Mouse (Mus musculus) limb, embryonic 10.5 days (tissue): ENCODE data around the gene Sohlh2. TPM values are rescaled to one million over a fixed set of nuclear protein-coding genes. Genes with fewer than 3 reads are reported as not detected.
A peak's percentile ranks its signal among the peaks of the same experiment; 100 is the strongest.

Source experiments
- DNase-seq: peaks from one replicate; pipeline ENCODE4 v3.0.0-alpha.2; 2017; ENCODE audit warnings: low spot score
- H3K27ac ChIP-seq: fragments of 300-500 bp; sonication (generic); 2 replicates; pipeline ENCODE4 v1.5.1; 2016; ENCODE audit warnings: mild to moderate bottlenecking
- H3K27me3 ChIP-seq: fragments of 300-500 bp; sonication (generic); 2 replicates; pipeline ENCODE4 v1.6.1; 2016; ENCODE audit warnings: low read depth, mild to moderate bottlenecking; ENCODE audit not compliant: poor library complexity, severe bottlenecking
- H3K36me3 ChIP-seq: fragments of 300-500 bp; sonication (generic); 2 replicates; pipeline ENCODE4 v1.6.1; 2016; ENCODE audit warnings: mild to moderate bottlenecking, moderate library complexity
- H3K4me1 ChIP-seq: fragments of 300-500 bp; sonication (generic); 2 replicates; pipeline ENCODE4 v1.6.1; 2016
- H3K4me3 ChIP-seq: fragments of 300-500 bp; sonication (generic); 2 replicates; pipeline ENCODE4 v1.5.1; 2016; ENCODE audit warnings: mild to moderate bottlenecking, moderate library complexity
- H3K9me3 ChIP-seq: fragments of 300-500 bp; sonication (generic); replicated peaks from 2 replicates; pipeline ENCODE4 v1.6.1; 2016; ENCODE audit warnings: mild to moderate bottlenecking
- WGBS: fragments of 180-500 bp; shearing (Covaris S2); methylation state at CpG from one replicate; pipeline ENCODE4 v1.1.7; 2016; 5-methylcytosine and 5-hydroxymethylcytosine counted together
- polyA plus RNA-seq: library from polyadenylated mRNA; unstranded; fragments of >200 nt; fragmentation: Nextera tagmentation; extraction: Ambion mirVana; gene quantifications from 2 replicates; pipeline ENCODE4 v1.2.1, GENCODE M21; 2016

The Sohlh2 gene
- polyA plus RNA-seq, 1 experiment from 2014 or later, result not detected

GRCm38 (mm10) chr3:55222502-55222901 lies 40.7 kb downstream of the Sohlh2 start:
- no peak overlapping the region for H3K4me3 ChIP-seq
- DNase-seq, result no peak
- 73% methylated on average over 2 of the region's 2 CpGs for WGBS
- H3K27me3 ChIP-seq, result peaks cover 10% of the 10 kb centered on the region
- H3K4me1 ChIP-seq, result peaks cover 5% of the 10 kb centered on the region
- H3K9me3 ChIP-seq, result no peaks in the 10 kb centered on the region
- no peaks in the 10 kb centered on the region for H3K36me3 ChIP-seq
- no peak overlapping the region for H3K27ac ChIP-seq

DNA sequence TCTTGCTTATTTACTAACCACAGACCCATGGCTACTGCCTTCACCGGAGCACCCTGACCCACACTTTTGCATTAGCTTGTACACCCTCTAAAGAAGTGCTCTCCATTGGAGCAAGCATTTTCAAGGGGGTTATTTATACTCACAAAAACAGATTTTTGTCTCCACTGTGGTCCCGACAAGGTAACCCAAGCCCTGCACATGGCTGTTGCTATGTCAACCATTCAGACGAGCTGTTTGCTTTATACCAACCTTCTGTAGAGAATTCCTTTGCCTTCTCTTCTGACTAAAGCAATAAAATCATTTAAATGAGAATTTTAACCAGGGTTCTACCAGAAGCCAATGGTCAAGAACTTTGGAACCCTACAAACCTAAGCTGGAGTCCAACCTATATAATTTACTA lies 42.0 kb downstream of the Sohlh2 start:
- H3K4me1 ChIP-seq, result peaks cover 5% of the 10 kb centered on the region
- no peaks in the 10 kb centered on the region for H3K36me3 ChIP-seq
- peaks cover 10% of the 10 kb centered on the region for H3K27me3 ChIP-seq
- H3K9me3 ChIP-seq, result no peaks in the 10 kb centered on the region
- WGBS, result 87% methylated on average over 3 of the region's 3 CpGs
- no peak for DNase-seq
- H3K4me3 ChIP-seq, result no peak overlapping the region
- H3K27ac ChIP-seq, result no peak overlapping the region

DNA sequence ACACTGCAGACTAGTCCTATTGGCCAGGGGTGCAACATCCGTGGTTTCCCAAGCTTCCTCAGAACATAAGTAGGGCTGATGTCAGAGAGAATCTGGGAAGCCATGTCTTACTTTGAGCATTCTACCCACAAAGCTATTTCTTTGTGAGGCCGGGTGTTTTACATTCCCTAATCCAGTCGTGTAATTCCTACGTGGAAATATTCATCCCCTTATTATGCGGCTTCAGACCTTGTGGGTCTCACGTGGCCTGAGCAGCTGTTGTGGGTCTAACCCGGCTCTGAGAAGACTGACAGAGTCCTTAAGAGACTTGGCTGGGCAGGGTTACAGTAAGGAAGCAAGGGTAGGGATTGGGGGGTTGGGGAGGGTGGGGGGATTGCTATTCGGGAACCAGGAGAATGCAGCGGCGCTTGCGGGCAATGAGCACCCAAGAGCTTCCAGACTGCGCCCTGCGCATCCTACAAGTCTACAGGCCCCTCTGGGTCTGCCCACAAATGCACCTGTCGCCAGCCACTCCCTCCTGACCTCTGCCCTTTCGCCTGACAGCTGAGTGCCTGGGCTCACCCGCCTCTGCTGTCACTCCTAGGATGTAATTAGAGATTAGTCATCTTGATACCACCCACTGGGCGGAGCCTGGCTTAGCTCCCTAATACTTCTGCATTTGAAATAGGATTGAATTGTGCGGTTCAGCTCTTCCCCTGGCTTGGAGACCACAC lies 44.8 kb downstream of the Sohlh2 start:
- Histone ChIP-seq H3K36me3 (no peaks in the 10 kb centered on the region), H3K27ac (no peak overlapping the region), H3K9me3 (no peaks in the 10 kb centered on the region), H3K27me3 (peaks cover 10% of the 10 kb centered on the region), H3K4me3 (no peak overlapping the region), H3K4me1 (peaks cover 5% of the 10 kb centered on the region)
- no peak for DNase-seq
- 28% methylated on average over 18 of the region's 18 CpGs for WGBS

GRCm38 (mm10) chr3:55227214-55227581 lies 45.4 kb downstream of the Sohlh2 start:
- H3K9me3 ChIP-seq, result no peaks in the 10 kb centered on the region
- no peak overlapping the region for H3K4me3 ChIP-seq
- H3K27me3 ChIP-seq, result peaks cover 10% of the 10 kb centered on the region
- no peak for DNase-seq
- H3K36me3 ChIP-seq, result no peaks in the 10 kb centered on the region
- H3K27ac ChIP-seq, result no peak overlapping the region
- H3K4me1 ChIP-seq, result peaks cover 5% of the 10 kb centered on the region
- WGBS, result 45% methylated on average over 4 of the region's 4 CpGs

DNA sequence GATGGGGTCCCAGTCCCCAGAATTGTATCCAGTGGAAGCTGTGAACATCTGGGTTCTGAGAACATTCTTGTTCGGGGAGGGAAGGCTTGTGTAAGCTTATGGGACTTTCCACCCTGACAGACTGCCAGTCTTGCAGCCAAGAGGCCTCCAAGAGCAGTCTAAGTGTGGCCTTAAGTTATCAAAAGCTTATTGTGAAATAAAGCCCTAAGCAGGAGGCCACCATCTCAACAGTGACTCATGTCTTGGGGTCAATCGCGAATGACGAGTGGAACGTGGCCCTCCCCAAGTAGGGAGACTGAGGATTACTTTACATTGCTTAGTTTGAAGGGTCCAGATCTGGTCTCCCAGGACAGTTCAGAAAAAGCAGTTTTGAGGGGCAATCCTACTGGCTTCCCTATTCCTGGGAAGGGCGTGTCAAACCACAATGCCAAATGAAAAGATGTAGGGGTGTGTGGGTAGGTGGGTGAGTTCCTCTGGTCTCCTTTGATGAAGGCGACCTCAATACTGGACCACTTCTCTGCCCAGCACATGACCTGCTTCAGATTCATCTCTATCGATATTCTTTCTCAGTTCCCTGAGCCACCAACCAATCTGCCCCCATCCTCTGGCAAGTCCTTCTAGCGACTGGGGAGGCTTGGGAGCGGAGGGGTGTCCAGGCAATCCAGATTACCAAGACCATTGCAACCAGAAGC lies 60.0 kb downstream of the Sohlh2 start, which contains the start of gene Dclk1:
Gene Dclk1, plus strand, starts transcription at position 635 of the 692 bp plus-strand sequence.
- Histone ChIP-seq H3K27ac (peak within 1 kb of the TSS; percentile 81), H3K4me3 (peak within 1 kb of the TSS; percentile 62), H3K9me3 (no peaks in the 10 kb centered on the region), H3K36me3 (no peaks in the 10 kb centered on the region), H3K27me3 (peaks cover 35% of the 10 kb centered on the region), H3K4me1 (peaks cover 29% of the 10 kb centered on the region)
- 39% methylated on average over 10 of the region's 10 CpGs for WGBS
- no peak for DNase-seq

DNA sequence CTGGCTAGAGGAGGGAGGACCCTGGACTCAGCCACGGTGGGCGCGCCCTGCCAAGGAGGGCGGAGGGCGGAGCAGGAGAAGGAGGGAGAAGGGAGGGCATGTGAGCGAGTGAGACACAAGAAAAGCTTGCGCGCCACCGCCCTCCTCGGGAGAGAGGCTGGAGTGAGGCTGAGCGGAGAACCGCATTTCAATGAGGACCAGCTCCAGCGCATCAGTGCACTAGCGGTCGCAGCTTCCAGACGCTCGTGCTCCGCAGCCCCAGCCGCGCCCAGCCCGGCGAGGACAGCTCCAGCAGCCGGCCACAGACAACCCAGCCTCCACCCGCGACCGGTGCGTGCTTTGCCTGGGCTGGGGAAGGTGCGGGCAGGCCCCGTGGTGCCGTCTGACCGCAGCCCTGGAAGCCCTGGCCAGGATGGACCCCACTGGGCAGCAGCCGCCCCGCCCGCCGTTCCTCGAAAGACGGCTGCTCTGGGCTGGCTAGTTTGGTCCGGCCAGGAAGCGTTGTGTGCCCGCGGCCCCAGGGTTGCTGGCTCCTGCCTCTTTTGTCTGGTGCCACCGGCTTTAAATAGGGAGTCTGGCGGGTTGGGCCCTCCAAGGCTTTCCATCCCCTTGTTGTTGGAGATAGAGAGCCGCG lies 60.7 kb downstream of the Sohlh2 start:
- H3K9me3 ChIP-seq, result no peaks in the 10 kb centered on the region
- WGBS, result under 1% methylated on average over 45 of the region's 45 CpGs
- peak overlapping the region; percentile 62 for H3K4me3 ChIP-seq
- DNase-seq, result peak; percentile 81
- peaks cover 25% of the 10 kb centered on the region for H3K4me1 ChIP-seq
- H3K36me3 ChIP-seq, result no peaks in the 10 kb centered on the region; the same call in 1 of the 2 replicates
- H3K27ac ChIP-seq, result peak overlapping the region; percentile 81
- peaks cover 35% of the 10 kb centered on the region for H3K27me3 ChIP-seq

DNA sequence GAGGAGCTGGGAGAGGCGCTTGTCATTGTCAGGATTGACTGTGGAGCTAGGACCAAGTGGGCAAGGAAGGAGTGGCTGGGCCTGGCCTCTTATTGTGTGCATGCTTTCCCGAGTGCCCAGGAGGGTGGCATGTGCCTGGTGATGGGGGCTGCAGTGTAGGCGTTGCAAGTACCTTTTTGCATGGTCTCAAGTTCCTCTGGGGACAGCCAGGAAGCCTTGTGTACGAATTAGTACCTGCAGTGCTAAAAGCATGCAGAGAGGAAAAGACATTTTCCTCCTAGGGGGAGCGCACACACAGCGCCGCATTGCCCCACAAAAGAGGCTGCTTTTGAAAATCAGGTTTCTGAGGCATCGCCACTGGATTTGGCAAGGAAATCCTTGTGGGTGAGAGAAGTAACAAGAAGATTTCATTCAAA lies 61.2 kb downstream of the Sohlh2 start:
- peak overlapping the region; percentile 81 for H3K27ac ChIP-seq
- H3K4me3 ChIP-seq, result peak overlapping the region; percentile 62
- peaks cover 25% of the 10 kb centered on the region for H3K4me1 ChIP-seq
- no peak for DNase-seq
- WGBS, result 5% methylated on average over 8 of the region's 8 CpGs
- peaks cover 35% of the 10 kb centered on the region for H3K27me3 ChIP-seq
- H3K36me3 ChIP-seq, result peaks cover 2% of the 10 kb centered on the region; the same call in 1 of the 2 replicates
- no peaks in the 10 kb centered on the region for H3K9me3 ChIP-seq

DNA sequence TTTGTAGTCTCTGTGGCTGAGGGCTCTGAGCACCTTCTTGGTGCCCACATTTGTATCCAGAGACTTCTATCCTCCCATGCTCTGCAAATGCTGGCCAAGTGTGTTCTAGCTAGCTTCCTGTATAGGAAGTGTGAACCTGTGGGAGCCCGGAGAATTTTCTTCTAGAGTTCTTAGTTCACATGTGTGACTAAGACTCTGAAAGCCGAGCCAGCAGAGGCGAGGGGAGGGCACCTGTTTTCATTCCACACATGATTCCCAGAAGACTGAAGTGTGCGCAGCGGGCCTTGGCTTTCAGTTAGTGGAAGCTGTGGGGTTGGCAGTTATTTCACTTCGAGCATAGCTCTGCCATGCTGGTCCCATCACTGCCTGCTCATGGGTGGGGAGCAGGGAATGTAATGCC lies 62.3 kb downstream of the Sohlh2 start:
- DNase-seq, result no peak
- Histone ChIP-seq H3K4me3 (no peak overlapping the region), H3K4me1 (peaks cover 25% of the 10 kb centered on the region), H3K27me3 (peaks cover 35% of the 10 kb centered on the region), H3K36me3 (peaks cover 7% of the 10 kb centered on the region; the same call in 1 of the 2 replicates), H3K27ac (no peak overlapping the region), H3K9me3 (no peaks in the 10 kb centered on the region)
- 82% methylated on average over 6 of the region's 6 CpGs for WGBS

DNA sequence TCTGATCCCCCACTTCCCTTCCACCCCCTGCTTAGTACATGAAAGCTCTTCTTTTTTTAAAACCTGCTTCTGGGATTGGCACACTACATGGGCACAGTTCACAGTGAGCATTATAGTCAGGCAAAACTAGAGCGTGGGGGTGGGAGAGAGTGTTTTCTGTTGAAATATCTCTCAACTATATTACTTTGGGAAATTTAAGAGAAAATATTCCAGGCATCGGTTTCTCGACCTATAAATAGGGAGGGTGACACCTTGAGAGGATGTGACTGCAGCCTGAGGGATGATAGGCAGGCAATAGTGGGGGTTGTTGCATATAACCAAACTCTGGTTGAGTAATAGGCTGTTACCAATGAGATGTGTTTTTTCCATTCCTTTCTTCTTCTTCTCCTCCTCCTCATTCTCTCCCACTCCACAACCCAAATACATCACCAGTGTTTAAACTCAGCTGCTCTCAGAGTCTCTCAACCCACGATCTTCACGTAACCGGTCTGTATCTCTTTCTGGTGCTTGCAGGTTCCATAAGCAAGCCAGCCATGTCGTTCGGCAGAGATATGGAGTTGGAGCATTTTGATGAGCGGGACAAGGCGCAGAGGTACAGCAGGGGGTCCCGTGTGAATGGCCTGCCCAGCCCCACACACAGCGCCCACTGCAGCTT lies 64.9 kb downstream of the Sohlh2 start:
- Histone ChIP-seq H3K4me3 (no peak overlapping the region), H3K9me3 (no peaks in the 10 kb centered on the region), H3K27ac (no peak overlapping the region), H3K4me1 (peaks cover 25% of the 10 kb centered on the region), H3K36me3 (peaks cover 7% of the 10 kb centered on the region; the same call in 1 of the 2 replicates), H3K27me3 (peaks cover 23% of the 10 kb centered on the region)
- no peak for DNase-seq
- WGBS, result 90% methylated on average over 12 of the region's 12 CpGs

DNA sequence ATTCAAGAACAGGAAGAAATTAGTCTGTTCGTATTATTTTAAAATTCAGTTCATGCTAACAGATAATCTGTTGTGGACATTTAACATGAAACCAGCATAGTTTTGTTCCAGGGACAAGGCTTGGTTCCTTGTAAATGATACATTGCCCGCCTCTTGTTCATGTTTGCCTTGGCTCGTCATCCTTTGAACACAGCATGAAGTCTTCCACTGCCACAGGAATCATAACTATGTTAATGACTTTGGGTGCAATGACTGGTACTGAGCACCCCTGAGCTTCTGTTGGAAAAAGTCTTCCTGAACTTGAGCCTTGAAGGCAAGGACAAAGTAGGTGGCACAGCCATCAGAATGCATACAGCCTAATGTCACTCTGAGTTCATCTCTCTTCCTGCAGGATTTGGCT lies 66.2 kb downstream of the Sohlh2 start:
- H3K36me3 ChIP-seq, result peaks cover 7% of the 10 kb centered on the region; the same call in 1 of the 2 replicates
- DNase-seq, result no peak
- no peaks in the 10 kb centered on the region for H3K9me3 ChIP-seq
- no peak overlapping the region for H3K4me3 ChIP-seq
- 96% methylated on average over 3 of the region's 3 CpGs for WGBS
- H3K27me3 ChIP-seq, result peaks cover 13% of the 10 kb centered on the region; the same call in 1 of the 2 replicates
- peaks cover 12% of the 10 kb centered on the region for H3K4me1 ChIP-seq
- H3K27ac ChIP-seq, result no peak overlapping the region

GRCm38 (mm10) chr3:55248508-55248907 lies 66.7 kb downstream of the Sohlh2 start:
- peaks cover 7% of the 10 kb centered on the region; the same call in 1 of the 2 replicates for H3K36me3 ChIP-seq
- no peak for DNase-seq
- H3K9me3 ChIP-seq, result no peaks in the 10 kb centered on the region
- H3K27me3 ChIP-seq, result 0 out of 2 replicates have a peak, but pooled peaks cover 8% of the 10 kb centered on the region
- 86% methylated on average over 6 of the region's 6 CpGs for WGBS
- H3K4me3 ChIP-seq, result no peak overlapping the region
- no peak overlapping the region for H3K27ac ChIP-seq
- H3K4me1 ChIP-seq, result peaks cover 7% of the 10 kb centered on the region

DNA sequence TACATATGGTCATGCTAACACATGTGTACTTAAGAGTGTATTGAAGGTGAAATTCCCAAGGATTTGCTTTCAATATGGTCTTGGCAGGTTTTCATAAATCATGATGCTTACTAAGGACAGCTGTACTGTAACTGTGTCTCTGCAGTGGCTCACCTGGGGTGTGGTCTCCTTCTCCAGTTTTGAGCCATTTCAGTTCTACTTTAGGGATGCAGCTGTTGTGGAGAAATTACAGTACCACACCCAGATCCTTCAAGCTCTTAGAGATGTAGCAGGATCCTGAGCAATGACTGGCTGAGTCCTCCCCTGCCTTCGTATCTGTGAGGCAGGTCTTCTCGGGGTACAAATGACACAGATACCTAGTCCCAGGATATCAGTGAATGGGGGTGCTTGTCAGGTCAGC lies 68.8 kb downstream of the Sohlh2 start:
- Histone ChIP-seq H3K4me3 (no peak overlapping the region), H3K9me3 (no peaks in the 10 kb centered on the region), H3K36me3 (peaks cover 7% of the 10 kb centered on the region; the same call in 1 of the 2 replicates), H3K27me3 (no peaks in the 10 kb centered on the region), H3K4me1 (no peaks in the 10 kb centered on the region), H3K27ac (no peak overlapping the region)
- 85% methylated on average over 2 of the region's 2 CpGs for WGBS
- DNase-seq, result no peak
